Mouse (Mus musculus) frontal cortex, postnatal 10 days (tissue): ENCODE results near the gene Tmco4.
"Not testable (repeated sequence)": the region's sequence is repeated elsewhere in the genome, so short reads cannot be mapped to it uniquely, and the experiment has no call there.

Source experiments
- DNase-seq, 2 experiments: peaks; one replicate each; pipeline ENCODE4 v3.0.0; 2022; ENCODE audit warnings: low spot score in 2 of 2, mixed read lengths in 1 of 2

Gene Tmco4

GRCm38 (mm10) chr4:138973719-138974115 lies 1.0 kb downstream of the Tmco4 start:
- no peak for DNase-seq

- not testable (repeated sequence) for DNase-seq
Observed at GRCm38 (mm10) chr4:138974540-138974939, 1.9 kb downstream of the Tmco4 start.

GRCm38 (mm10) chr4:138975194-138975593 lies 2.5 kb downstream of the Tmco4 start:
- no peak for DNase-seq

DNA sequence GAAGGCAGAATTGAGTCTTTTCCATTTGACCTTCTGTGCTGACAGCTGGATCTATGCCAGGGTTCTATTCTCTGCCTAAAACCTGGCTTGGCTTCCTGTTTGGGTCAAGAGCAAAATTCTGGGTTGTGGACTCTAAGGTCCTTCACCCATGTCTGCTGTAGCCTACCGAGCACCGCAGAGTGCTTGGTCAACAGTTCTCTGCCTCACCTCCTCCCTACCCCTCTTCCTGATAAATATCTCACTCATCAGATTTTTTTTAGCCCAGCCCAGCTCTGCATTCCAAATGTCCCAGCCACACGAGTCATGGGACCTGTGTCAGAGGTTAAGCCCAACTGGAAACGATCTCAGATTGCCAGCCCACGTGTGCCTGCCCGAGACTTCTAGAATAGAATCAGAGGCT lies 3.4 kb downstream of the Tmco4 start:
- DNase-seq, result no peak

DNA sequence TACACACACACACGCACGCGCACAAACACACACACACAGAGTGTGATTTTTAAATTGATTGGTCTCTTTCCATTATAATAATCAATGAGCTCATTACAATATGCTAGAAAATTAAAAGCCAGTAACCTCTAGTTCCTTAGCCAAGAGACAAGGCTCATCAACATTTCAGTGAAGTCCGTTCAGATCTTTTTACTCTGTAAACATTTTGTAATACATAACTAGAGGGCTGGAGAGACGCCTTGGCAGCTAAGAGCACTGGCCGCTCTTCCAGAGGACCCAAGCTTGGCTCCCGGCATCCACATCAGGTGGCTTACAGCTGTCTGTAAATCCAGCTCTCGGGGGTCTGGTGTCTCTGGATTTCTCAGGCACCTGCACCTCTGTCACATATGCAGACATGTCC lies 7.3 kb downstream of the Tmco4 start:
- DNase-seq, result no peak

GRCm38 (mm10) chr4:138980771-138981420 lies 8.2 kb downstream of the Tmco4 start:
- DNase-seq, result no peak

- no peak for DNase-seq
Observed at GRCm38 (mm10) chr4:138983422-138983821, 10.7 kb downstream of the Tmco4 start.

- DNase-seq, result no peak
Observed at GRCm38 (mm10) chr4:138984744-138985143, 12.1 kb downstream of the Tmco4 start.

DNA sequence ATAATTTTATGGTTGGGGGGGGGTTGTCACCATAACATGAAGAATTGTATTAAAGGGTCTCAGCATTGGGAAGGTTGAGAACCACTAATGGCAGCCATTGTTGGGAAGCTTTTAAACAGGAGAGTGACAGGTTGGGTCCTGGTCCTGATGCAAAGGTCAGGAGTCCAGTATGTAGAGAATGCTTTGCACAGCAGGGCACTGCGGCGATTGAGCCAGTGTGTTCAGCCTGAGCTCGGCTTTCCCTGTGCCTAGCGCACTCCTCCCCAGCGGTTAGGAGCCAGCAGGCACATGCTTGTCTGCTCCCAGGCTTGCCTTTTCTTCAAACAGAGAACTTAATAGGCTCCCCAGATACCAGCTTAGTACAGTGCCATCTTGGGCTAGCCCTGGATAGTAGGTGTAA lies 13.6 kb downstream of the Tmco4 start:
- no peak for DNase-seq

DNA sequence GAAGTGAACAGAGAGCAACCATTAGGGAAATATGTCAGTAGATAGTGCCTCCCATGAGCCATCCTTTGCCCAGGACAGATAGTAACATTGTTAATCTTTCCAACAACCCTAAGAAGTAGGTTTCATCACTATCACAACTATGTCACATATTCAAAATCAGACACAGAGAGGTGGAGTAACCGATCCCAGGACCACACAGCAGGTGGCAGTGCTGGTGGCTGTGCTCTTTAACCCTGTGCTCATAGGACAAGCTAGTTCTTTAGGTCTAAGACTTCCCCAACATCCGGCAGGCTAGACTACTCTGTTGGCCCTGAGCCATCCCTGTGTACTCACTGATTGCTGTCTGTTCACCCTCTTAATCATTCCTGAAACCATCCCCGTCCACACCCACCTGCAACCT lies 21.7 kb downstream of the Tmco4 start:
- no peak for DNase-seq

DNA sequence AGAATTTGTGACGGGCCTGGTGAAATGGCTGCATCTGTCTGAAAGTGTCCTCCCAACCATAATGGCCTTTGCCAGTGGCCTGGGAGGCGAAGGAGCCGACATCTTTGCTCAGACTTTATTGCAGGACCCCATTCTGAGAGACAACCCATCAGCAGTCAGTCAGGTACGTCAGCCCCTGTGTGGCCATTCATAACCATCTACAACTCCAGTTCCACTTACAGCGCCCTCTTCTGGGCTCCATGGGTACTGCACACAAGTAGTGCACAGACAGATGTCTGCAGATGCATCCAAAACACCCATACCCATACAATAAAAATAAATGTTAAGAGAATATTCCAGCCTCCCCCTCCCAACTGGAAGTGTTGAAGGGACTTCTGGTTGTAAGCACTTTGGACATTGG lies 23.7 kb downstream of the Tmco4 start:
- no peak for DNase-seq

- DNase-seq, result no peak
Observed at GRCm38 (mm10) chr4:138997121-138997520, 24.4 kb downstream of the Tmco4 start.

DNA sequence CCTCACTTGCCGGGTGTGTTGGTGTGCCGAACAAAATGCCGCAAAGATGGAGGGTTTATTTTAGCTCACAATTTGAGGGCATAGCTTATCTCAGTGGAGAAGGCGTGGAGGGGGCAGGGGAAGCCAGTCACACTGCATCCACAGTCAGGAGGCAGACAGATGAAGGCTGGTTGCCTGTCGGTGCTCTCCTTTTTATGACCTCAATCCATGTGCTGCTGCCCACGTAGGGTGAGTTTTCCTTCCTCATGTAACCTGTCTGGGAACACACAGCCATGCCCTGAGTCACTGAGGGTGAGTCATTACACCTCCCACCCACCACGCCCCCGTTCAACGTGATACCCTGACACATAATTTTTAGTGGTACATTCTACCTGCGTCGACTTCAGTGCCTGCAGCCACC lies 25.9 kb downstream of the Tmco4 start:
- DNase-seq, result no peak

- DNase-seq, result no peak
Observed at GRCm38 (mm10) chr4:139001026-139001425, 28.3 kb downstream of the Tmco4 start.

GRCm38 (mm10) chr4:139001433-139001832 lies 28.7 kb downstream of the Tmco4 start:
- DNase-seq, result no peak

DNA sequence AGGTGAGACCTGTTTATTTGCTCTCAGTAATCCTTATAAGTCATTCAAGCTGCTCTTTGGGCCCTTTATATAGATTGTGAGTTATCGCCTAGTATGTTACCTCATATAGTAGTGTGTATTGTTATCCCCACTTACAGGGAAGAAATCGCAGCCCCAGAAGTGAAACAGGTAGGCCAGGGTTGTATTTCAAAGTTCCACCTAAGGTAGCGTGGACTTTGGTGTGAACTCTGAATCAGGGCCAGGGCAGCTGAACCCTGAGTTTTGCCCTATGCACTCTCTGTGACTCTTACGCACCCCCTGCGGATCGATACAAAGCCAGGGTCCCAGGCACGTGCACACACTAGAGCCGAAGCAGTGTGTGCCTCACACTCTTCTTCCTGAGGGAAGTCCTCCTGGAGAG lies 31.4 kb downstream of the Tmco4 start:
- DNase-seq, result no peak

GRCm38 (mm10) chr4:139005214-139005613 lies 32.5 kb downstream of the Tmco4 start:
- DNase-seq, result no peak

- DNase-seq, result no peak
Observed at GRCm38 (mm10) chr4:139007353-139007752, 34.7 kb downstream of the Tmco4 start.

GRCm38 (mm10) chr4:139007981-139008536 lies 35.4 kb downstream of the Tmco4 start:
- DNase-seq, result no peak

- no peak for DNase-seq
Observed at GRCm38 (mm10) chr4:139011201-139011702, 38.6 kb downstream of the Tmco4 start.

GRCm38 (mm10) chr4:139013281-139013680 lies 40.6 kb downstream of the Tmco4 start:
- no peak for DNase-seq

DNA sequence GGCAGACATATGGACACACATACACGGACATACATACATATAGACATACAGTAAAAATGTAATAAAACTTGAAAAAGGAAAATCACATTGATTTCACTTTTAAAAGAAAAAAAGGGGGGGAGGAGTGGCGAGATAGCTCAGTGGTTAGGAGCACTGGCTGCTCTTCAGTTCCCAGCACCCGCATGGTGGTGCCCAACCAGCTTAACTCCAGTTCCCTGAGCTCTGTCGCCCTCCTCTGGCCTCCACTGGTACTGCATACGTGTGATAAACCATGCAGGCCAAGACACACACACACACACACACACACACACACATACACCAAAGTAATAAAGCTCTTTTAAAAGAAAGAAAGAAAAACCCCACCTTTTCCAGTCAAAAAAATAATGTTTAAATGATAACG lies 42.1 kb downstream of the Tmco4 start:
- DNase-seq, result no peak

GRCm38 (mm10) chr4:139018388-139018787 lies 45.7 kb downstream of the Tmco4 start:
- DNase-seq, result no peak

DNA sequence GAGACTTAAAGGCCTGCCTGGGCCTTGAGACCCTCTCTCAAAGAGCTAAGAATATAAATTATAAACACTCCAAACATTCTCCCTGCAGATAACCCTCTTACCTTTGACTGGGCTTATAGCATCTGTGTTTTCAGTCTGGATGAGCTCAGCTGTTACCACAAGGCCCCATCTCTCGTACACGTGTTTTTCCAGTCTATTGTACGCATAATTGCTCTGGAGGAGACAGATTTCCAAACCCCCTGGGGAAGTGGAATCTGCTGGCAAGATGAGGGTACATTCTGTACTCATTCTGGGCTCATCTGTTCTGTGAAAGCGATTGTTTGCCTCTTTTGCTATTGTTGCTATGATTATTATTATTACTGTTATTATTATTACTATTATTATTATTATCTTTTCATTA lies 46.3 kb downstream of the Tmco4 start:
- DNase-seq, result no peak
